In the genomic region with DNA sequence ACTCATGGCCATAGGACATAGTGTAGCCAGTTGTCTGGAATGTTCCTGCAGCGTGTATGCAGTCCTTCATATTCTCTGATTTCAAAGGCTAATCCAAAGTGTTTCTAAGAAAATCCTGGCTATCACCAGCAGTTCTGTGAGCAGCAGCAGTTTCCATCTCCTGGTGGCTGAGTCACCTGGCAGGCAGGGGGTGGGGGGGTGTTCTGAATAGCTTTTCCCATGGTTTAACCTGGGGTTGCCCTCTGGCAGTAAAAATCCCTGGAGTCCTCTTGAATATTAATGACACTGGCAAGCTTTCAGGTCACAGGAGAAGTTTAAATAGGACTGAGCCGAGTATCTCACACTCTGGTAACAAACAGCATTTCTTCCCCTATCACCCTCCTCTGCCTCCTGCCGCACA, we compare ENCODE assay signal across 10 mouse cellular contexts. TPM values are rescaled to one million over a fixed set of nuclear protein-coding genes. Genes with fewer than 3 reads are reported as not detected.
A peak's percentile ranks its signal among the peaks of the same experiment; 100 is the strongest.
DNase-seq lines count a peak whose midpoint lies in the region; ATAC-seq and TF ChIP-seq lines count a peak whose summit lies in the region.
"Had no signal": no experiment of that assay in that cellular context is flagged by ENCODE, and none has a peak within 500 bp of the region (broad histone marks: within the 10 kb centered on the region; RNA-seq: fewer than 3 reads in every experiment).

No protein-coding gene starts in this region.

- no peaks in the 10 kb centered on the region for H3K36me3 ChIP-seq in heart, embryonic 15.5 days
- H3K36me3 ChIP-seq in kidney, postnatal 0 days (ENCODE audit: insufficient read depth, low read length), result no peaks in the 10 kb centered on the region
- no peaks in the 10 kb centered on the region for H3K36me3 ChIP-seq in forebrain, embryonic 11.5 days (ENCODE audit: control insufficient read depth, insufficient read depth, low read length)
- no peaks in the 10 kb centered on the region for H3K36me3 ChIP-seq in liver, postnatal 0 days (replicated peaks; ENCODE audit: insufficient read depth, low read length)

- no peak overlapping the region for H3K4me3 ChIP-seq in heart, embryonic 15.5 days
- no peak overlapping the region for H3K4me3 ChIP-seq in kidney, postnatal 0 days (replicated peaks; ENCODE audit: low read depth, low read length)
- H3K4me3 ChIP-seq in forebrain, embryonic 11.5 days (ENCODE audit: low read depth, low read length), result no peak overlapping the region
- no peak overlapping the region for H3K4me3 ChIP-seq in liver, postnatal 0 days (ENCODE audit: low read depth, low read length)

- intact Hi-C loops in heart, postnatal 25 days (cut with DNase I), result no loop called here

- no peak for TF ChIP-seq CTCF in brain, embryonic 14.5 days (IDR thresholded peaks at IDR 0.05; ENCODE audit: borderline replicate concordance, extremely low read depth, insufficient read depth, insufficient read length)
- TF ChIP-seq CTCF in kidney, postnatal 0 days (IDR thresholded peaks at IDR 0.05; ENCODE audit: low read depth), result no peak
- TF ChIP-seq CTCF in liver, postnatal 0 days (IDR thresholded peaks at IDR 0.05; ENCODE audit: low read depth), result no peak

- peak overlapping the region; percentile 16; the same call in 1 of the 2 replicates for H3K27ac ChIP-seq in heart, embryonic 15.5 days
- peak overlapping the region; percentile 47; the same call in 1 of the 2 replicates for H3K27ac ChIP-seq in kidney, postnatal 0 days
- H3K27ac ChIP-seq in forebrain, embryonic 11.5 days (ENCODE audit: low read depth, low read length), result no peak overlapping the region
- no peak overlapping the region; the same call in 1 of the 2 replicates for H3K27ac ChIP-seq in liver, postnatal 0 days (ENCODE audit: low read depth)

- DNase-seq in heart, postnatal 25 days (ENCODE audit: low spot score), result no peak
- DNase-seq in MN1 (ENCODE audit: low spot score), result peak; percentile 21
- DNase-seq in brain, embryonic 14.5 days (ENCODE audit: low read depth), result peak; percentile 5
- peak; percentile 27 for DNase-seq in kidney, postnatal 0 days (ENCODE audit: low spot score)
- no peak for DNase-seq in layer of hippocampus, postnatal 14 days (ENCODE audit: low spot score in 2 of 2)
- no peak for DNase-seq in forebrain, embryonic 11.5 days (ENCODE audit: low spot score)
- no peak for DNase-seq in liver, postnatal 0 days
- DNase-seq: right cerebral cortex, postnatal 4 days had no signal

- H3K9me3 ChIP-seq in heart, embryonic 15.5 days (replicated peaks), result no peaks in the 10 kb centered on the region
- H3K9me3 ChIP-seq in kidney, postnatal 0 days (replicated peaks; ENCODE audit: low read length), result no peaks in the 10 kb centered on the region
- no peaks in the 10 kb centered on the region for H3K9me3 ChIP-seq in forebrain, embryonic 11.5 days (ENCODE audit: control insufficient read depth, low read length)
- H3K9me3 ChIP-seq in liver, postnatal 0 days (ENCODE audit: low read length), result no peaks in the 10 kb centered on the region

- H3K9ac ChIP-seq in heart, embryonic 15.5 days, result no peak overlapping the region
- H3K9ac ChIP-seq in kidney, postnatal 0 days (ENCODE audit: low read depth, low read length), result no peak overlapping the region
- H3K9ac ChIP-seq in forebrain, embryonic 11.5 days (ENCODE audit: low read length), result no peak overlapping the region
- no peak overlapping the region for H3K9ac ChIP-seq in liver, postnatal 0 days (replicated peaks)

- H3K4me2 ChIP-seq in heart, embryonic 15.5 days, result no peak overlapping the region
- H3K4me2 ChIP-seq in kidney, postnatal 0 days (ENCODE audit: low read length), result no peak overlapping the region
- H3K4me2 ChIP-seq in forebrain, embryonic 11.5 days (ENCODE audit: low read depth, low read length, severe bottlenecking), result no peak overlapping the region
- H3K4me2 ChIP-seq in liver, postnatal 0 days (ENCODE audit: low read depth, low read length), result no peak overlapping the region
- H3K4me2 ChIP-seq: liver, embryonic 11.5 days had no signal

- no peak for TF ChIP-seq EP300 in liver, postnatal 0 days (IDR thresholded peaks at IDR 0.05; ENCODE audit: low read depth)

- TF ChIP-seq POLR2A in brain, embryonic 14.5 days (IDR thresholded peaks at IDR 0.05; ENCODE audit: borderline replicate concordance, extremely low read depth, insufficient read depth, insufficient read length, poor library complexity, severe bottlenecking), result no peak

- peaks cover 8% of the 10 kb centered on the region; the same call in 1 of the 2 replicates for H3K4me1 ChIP-seq in heart, embryonic 15.5 days (replicated peaks)
- H3K4me1 ChIP-seq in kidney, postnatal 0 days (replicated peaks; ENCODE audit: insufficient read depth, low read length), result no peaks in the 10 kb centered on the region
- H3K4me1 ChIP-seq in forebrain, embryonic 11.5 days (replicated peaks; ENCODE audit: control insufficient read depth, insufficient read depth, low read length), result no peaks in the 10 kb centered on the region
- peaks cover 6% of the 10 kb centered on the region; the same call in 1 of the 2 replicates for H3K4me1 ChIP-seq in liver, postnatal 0 days (ENCODE audit: insufficient read depth)

- ATAC-seq in heart, embryonic 15.5 days (replicated peaks; ENCODE audit: insufficient number of reproducible peaks, insufficient read depth, low FRiP score, low read depth), result no peak; the same call in 1 of the 2 replicates
- ATAC-seq in kidney, postnatal 0 days (replicated peaks; ENCODE audit: low FRiP score, low read depth), result peak; percentile 33; the same call in 1 of the 2 replicates
- no peak for ATAC-seq in forebrain, embryonic 11.5 days (replicated peaks; ENCODE audit: low FRiP score)
- no peak for ATAC-seq in liver, postnatal 0 days

- H3K27me3 ChIP-seq in heart, embryonic 15.5 days, result no peaks in the 10 kb centered on the region
- H3K27me3 ChIP-seq in kidney, postnatal 0 days (ENCODE audit: insufficient read depth, low read length), result no peaks in the 10 kb centered on the region
- no peaks in the 10 kb centered on the region for H3K27me3 ChIP-seq in forebrain, embryonic 11.5 days (ENCODE audit: control insufficient read depth, insufficient read depth, low read length)
- H3K27me3 ChIP-seq in liver, postnatal 0 days (ENCODE audit: insufficient read depth, low read length), result no peaks in the 10 kb centered on the region

- WGBS in heart, embryonic 15.5 days, result 23% methylated on average over 3 of the region's 3 CpGs
- WGBS in kidney, postnatal 0 days, result 12% methylated on average over 3 of the region's 3 CpGs
- WGBS in forebrain, embryonic 11.5 days, result 52% methylated on average over 3 of the region's 3 CpGs
- WGBS in liver, postnatal 0 days (ENCODE audit: insufficient replicate concordance), result 52% methylated on average over 3 of the region's 3 CpGs

RNA-seq across cellular contexts. Expression of a gene that starts 29.2 kb away (rescaled TPM):
- 2.2 and 3.8 TPM in 2 replicates for polyA plus RNA-seq in heart, embryonic 15.5 days (2015; fragmentation: Nextera tagmentation; extraction: Ambion mirVana)
- under 1 TPM; 0.36 to 0.49 TPM for total RNA-seq in heart, postnatal 25 days (2021)
- 2.3 and 4.1 TPM in 2 replicates for polyA plus RNA-seq in brain, embryonic 14.5 days (2012; rRNA removed)
- 35.3 and 37.8 TPM in 2 replicates for polyA plus RNA-seq in kidney, postnatal 0 days (2015; fragmentation: Nextera tagmentation; extraction: Ambion mirVana)
- total RNA-seq in layer of hippocampus, postnatal 14 days (2021), result 10 to 100 TPM; 11.9 to 16.4 TPM
- 2.6 and 2.9 TPM in 2 replicates for polyA plus RNA-seq in forebrain, embryonic 11.5 days (2014; fragmentation: Nextera tagmentation; extraction: Ambion mirVana)
- polyA plus RNA-seq in liver, postnatal 0 days (2015; fragmentation: Nextera tagmentation; extraction: Ambion mirVana), result 11.2 and 14.6 TPM in 2 replicates

RNA-seq across cellular contexts. Expression of a gene that starts 35.1 kb away (rescaled TPM):
- 1.6 and 3.6 TPM in 2 replicates for polyA plus RNA-seq in heart, embryonic 15.5 days (2015; fragmentation: Nextera tagmentation; extraction: Ambion mirVana)
- total RNA-seq in heart, postnatal 25 days (2021), result under 1 TPM; 0.18 to 0.59 TPM
- polyA plus RNA-seq in brain, embryonic 14.5 days (2012; rRNA removed), result 1.7 and 2.3 TPM in 2 replicates
- polyA plus RNA-seq in kidney, postnatal 0 days (2015; fragmentation: Nextera tagmentation; extraction: Ambion mirVana), result 17.0 TPM in 2 replicates
- 1 to 10 TPM; 1.7 to 2.0 TPM for total RNA-seq in layer of hippocampus, postnatal 14 days (2021)
- polyA plus RNA-seq in forebrain, embryonic 11.5 days (2014; fragmentation: Nextera tagmentation; extraction: Ambion mirVana), result 2.7 and 4.1 TPM in 2 replicates
- polyA plus RNA-seq in liver, postnatal 0 days (2015; fragmentation: Nextera tagmentation; extraction: Ambion mirVana), result 8.6 and 9.4 TPM in 2 replicates

Comparison
In these comparisons a context has a peak if more than half of its experiments do, and no peak if none do; other contexts are left out.
1. H3K27ac ChIP-seq: peak in heart, embryonic 15.5 days (single experiment) and kidney, postnatal 0 days (single experiment); none in forebrain, embryonic 11.5 days (single experiment) and liver, postnatal 0 days (single experiment).
2. DNase-seq: peak in MN1 (single experiment), brain, embryonic 14.5 days (single experiment) and kidney, postnatal 0 days (single experiment); none in heart, postnatal 25 days (single experiment), layer of hippocampus, postnatal 14 days (0 of 2), forebrain, embryonic 11.5 days (single experiment) and liver, postnatal 0 days (single experiment).